Mouse (Mus musculus): Measurements from ENCODE around the gene Smtn.

- TF ChIP-seq CTCF (IDR thresholded peaks at IDR 0.05; ENCODE audit: low read depth, low read length) (no peak), GATA1 (IDR thresholded peaks at IDR 0.05; ENCODE audit: borderline replicate concordance, low read length) (no peak), POLR2AphosphoS5 (IDR thresholded peaks at IDR 0.05; ENCODE audit: insufficient replicate concordance, low read depth, low read length) (no peak)
Observed at GRCm38 (mm10) chr11:3496756-3497155, 43.7 kb downstream of the Smtn start.
